Mouse (Mus musculus) bone marrow, adult 2 months (tissue): ENCODE results near the gene Cryba4.

ENCODE experiments used
- CTCF ChIP-seq: fragments of 200-500 bp; IDR thresholded peaks from 2 replicates; pipeline ENCODE4 v1.5.1; 2011; ENCODE audit warnings: low read length, control low read depth; ENCODE audit not compliant: control insufficient read depth, insufficient read depth
- POLR2A ChIP-seq: fragments of 200-500 bp; IDR thresholded peaks from 2 replicates; pipeline ENCODE4 v1.6.1; 2011; ENCODE audit warnings: low read depth, mild to moderate bottlenecking, control low read depth, low read length, borderline replicate concordance; ENCODE audit not compliant: control insufficient read depth

GRCm38 (mm10) chr5:112212711-112213264, 39.5 kb downstream of the Cryba4 start:
- TF ChIP-seq CTCF (no peak), POLR2A (no peak)
